Mouse (Mus musculus) cerebellum, postnatal 25 days (tissue): ENCODE measurements at regions not wholly inside any gene's neighbourhood (a gene's known extent, or its start where the extent isn't known, plus 50 kb on each side); places are given as distances from the start of the nearest gene placed in this dataset.

Source experiments
- DNase-seq, 2 experiments: peaks; one replicate each; pipeline ENCODE4 v3.0.0; 2021; ENCODE audit warnings: mixed read lengths in 2 of 2

DNA sequence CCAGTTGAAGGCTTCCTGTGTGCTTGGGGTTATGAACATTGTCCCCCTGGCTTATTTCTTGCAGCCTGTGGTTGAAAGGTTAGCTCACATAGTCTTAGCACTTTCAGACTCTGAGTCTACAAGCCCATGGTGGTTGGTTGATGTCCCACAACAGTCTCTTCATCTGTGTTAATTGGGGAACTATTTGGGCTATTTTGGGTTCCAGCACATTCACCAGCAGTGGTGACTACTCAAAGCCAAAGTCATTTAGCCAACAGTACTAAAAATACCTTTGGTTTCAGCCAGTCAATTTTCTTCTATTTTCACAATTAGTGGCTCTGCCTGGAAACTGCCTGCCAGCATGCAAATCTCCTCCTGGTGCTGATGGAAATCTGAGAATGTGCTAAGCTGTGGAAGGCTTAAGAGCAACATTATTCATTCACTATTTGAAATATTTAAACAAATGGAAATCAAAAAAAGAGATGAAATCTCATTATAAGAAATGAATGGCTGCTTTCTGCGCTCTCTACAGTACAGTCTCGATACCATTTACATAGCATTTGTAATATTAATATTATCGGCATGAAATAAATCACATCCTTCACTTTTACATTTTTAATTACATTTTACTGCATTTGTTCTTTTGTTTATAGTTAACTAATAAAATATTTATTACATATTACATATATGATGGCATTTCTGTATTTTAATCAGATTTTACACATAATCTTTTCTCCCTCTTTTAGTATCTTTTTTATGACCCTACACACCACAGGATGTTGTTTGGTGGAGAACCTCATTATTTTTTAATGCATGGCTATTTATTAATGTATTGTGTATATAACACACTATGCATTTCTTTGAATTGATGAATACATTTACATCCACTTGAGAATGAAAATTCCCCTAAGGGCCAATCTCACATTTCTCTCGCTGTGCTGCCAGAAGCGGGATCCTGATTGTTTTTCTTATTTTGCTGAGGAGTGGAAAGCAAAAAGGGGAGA lies 1023.5 kb downstream of the Car8 start:
- DNase-seq, result no peak

DNA sequence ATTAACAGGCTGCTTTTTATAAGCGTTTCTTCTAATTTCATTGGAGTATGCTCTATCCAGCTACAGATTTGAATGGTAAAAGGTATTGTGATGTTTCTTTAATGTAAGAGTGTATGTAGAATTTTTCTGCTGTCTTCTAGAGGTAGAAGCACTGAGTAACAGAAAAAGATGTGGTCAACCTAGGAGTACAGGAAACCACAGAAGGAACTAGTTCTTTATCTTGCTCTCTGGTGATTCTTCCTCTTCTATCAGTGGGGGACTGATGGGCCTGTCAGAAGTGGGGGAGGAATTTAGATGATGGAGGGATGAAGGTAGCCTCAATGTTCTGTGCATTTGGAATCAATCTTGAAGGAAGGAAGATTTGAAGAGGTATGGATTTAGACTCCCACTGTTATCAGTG lies 1031.9 kb downstream of the Car8 start:
- no peak for DNase-seq

DNA sequence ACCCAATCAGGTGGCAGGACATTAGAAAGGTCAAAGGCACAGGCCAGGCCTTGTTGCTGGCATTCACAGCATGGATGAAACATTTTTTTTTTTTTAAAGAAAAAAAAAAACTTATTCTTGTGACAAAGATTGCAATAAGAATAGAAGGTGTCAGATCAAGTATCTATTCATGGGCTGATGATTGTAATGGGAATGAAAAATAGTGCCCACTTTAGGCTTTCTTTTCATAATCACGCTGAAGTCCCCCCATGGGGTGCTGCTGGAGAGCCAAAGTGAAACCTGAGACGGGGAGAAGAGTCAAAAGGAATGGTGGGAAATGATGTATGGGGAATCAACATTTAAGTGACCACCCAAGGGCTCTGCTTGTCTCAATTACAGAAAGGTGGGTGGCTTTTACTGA lies 1037.0 kb downstream of the Car8 start:
- no peak for DNase-seq

DNA sequence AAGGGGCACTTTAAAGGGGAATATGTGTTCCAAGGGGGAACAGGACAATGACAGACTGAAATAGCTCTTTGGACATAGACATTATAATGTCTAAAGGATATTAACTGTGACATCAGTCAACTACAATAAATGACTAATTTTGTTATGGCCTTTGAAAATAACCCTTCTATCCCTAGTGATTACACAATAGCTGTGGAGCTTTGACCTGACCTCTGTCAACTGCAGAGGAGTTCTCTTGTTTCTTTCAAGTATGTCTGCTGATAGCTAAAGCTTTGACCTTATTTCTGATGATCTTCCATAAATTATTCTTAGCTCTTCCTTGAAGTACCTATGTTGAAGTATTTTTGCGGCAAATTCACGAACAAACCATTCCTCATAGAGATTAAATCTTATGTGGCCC lies 1038.9 kb downstream of the Car8 start:
- no peak for DNase-seq

DNA sequence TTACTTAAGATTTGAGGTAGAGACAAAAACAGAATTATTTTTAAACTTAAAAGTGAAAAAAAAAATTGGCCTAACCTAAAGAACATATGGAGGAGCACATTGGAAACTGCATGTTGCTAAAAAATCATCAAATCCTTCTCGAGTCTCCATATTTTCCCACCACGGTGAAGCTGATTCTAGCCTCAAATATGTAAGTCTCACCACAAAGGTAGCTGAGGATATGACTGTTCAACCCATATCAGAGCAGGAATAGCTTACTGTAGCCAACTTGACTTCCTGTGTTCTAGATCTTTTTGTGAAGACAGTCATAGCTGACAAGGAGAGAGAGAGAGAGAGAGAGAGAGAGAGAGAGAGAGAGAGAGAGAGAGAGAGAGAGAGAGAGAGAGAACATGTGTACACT lies 1039.8 kb downstream of the Car8 start:
- no peak for DNase-seq

DNA sequence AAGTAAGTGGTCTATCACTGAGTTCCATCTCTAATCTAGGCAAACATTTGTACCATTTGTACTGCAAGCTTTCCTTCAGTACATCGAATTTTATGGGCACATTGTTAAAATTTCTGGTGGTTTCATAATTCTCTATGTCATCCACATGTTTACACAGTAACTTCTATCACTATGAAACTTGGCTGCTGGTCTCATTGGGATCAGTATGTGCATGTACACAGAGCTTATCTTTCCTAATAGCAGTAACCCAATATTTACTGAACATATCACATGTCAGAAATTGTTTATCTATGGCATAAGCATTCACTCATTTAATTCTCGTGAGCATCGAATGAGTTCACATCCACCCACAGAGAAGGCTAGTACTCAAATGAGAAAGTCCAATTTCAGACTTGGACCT lies 1042.3 kb downstream of the Car8 start:
- DNase-seq, result no peak

DNA sequence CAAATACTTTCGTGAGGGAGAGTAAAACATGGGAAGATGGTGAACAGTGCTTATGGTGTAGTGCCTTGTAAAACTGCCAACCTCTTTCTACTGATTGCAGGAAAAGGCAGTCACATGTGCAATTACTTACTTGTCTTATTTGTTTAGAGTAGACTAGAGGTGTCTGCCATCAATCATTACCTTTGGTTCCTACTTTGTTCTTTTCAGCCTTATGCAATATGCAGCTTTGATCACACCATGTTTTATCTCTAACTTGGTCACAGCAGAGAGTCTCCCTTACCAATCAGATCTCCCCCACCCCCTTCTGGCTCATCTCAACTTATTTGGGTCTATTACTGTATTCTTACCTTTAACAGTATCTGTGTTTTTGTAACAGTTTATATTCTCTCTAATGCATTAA lies 1043.2 kb downstream of the Car8 start:
- no peak for DNase-seq

DNA sequence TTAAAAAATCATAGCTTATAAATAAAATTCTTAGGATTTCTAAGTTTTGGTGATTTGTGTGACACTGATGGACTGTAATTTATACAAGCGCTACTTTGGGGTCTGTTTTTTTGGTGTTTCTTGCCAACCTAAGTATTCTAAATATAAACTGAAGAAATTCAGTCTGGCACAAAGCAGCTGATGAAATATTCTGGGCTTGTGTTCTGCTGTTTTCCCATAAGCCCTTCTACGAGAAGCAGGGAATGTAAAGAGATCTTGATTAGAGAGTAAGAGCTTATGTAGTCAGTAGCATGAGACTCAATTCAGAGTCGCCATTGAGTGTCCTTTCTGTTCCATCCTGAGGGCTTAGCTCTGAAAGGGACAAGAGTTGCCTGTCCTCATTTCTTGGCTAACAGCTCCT lies 1046.9 kb downstream of the Car8 start:
- DNase-seq, result no peak

DNA sequence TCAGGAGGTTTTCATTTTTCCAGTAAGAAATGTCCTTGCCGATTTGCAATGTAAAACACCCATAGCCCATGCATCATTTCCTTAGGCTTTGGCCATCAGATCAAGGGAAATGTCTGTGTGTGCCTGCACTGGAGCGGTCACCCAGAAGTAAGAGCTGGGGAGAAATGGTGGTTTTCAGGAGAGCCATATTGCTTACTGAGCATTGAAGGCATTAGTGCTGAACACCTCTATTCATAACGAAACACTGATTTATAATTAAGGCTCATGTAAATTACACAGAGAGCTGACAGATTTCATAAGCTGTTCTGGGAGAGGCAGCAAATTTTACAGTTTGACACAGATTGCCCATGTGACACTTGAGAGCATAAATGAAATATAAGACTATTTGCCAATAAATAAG lies 1047.6 kb downstream of the Car8 start:
- DNase-seq, result no peak

DNA sequence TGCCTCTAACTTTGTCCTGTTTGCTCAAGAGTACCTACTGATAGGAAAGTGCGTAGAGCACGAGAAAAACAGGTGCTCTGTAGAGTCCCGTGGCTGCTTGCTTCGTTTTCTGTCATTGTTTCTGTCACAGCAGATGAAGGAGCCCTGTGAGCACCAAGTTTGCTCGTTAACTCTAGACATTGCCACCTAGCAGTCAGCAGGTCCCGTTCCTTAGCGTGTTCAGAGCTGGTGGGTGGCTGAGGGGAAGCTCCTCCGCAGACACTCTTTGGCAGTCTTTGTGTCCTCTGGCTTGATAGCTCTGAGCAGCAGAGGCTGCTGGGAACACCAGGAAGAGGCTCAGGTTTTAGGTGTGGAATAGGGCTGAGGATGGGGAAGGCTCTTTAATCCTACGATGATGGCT lies 1063.8 kb downstream of the Car8 start:
- DNase-seq, result peak in 1 of 2 experiments; percentile 2

DNA sequence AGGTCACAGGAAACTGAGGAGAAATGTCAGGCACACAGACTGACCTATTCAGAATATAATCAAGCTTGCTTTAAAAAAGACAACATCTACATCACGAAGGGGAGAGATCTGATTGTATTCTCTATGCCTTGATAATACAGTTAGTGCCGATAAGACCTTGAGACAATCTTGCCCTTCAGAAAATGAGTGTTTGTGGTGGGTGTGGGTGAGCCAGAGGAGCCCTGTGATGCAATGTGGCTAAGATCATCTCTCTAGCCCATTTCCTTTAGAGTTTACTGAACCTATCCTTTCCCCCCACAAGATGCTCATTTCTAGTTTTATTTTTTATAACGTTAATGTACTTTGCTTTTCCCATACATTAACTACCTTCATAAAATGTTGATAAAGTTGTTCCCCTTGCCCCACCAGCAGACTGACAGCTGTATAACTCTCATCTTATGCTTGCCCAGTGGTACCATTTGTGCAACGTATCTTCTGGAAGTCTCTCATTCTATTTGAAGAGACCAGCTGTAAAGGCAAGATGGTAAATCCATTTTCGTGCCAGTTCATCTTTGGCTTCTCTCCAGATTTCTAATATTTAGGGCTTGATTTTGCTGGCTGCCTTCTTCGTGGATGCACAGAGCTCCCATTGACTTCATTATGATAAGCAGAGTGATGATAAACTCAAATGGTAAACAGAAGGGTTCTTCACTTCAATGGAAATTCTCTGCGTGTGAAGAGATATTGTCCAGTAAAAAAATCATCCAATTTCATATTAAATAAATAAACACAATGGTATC lies 1066.1 kb downstream of the Car8 start:
- no peak for DNase-seq

DNA sequence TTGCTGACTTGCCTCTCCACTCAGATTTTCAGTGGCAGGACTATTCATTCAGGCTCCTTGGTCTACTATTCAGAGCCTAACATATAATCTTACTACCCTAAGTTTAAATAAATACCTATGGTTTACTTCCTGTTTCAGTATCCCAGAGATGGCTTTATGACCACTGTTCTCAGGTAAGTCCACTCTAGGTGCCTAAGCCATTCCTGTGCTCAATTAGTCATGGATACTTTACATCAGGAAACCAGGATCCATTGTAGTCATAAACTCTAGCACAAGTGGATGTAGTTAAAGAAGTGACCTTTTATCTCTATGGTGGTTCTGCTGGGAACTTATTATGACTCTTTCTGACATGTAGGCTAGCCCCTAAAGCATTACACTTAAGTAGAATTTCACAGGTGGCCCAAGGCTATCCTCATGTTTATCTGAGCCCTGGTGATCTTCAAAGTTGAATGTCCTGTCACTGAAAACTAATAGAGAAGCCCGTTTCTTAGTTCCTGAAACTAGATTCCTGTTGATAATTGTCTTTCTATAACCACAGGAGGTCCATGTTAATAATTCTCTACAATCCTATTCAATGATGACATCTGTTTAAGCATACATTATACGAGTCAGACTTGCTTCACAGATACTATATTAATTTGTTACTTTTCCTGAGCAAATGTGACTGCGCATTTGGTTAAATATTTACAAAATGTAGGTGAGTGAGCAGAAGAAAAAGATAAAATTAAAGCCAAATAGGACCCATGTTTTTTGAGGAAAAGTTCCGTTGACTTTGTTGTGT lies 1067.0 kb downstream of the Car8 start:
- DNase-seq, result no peak

DNA sequence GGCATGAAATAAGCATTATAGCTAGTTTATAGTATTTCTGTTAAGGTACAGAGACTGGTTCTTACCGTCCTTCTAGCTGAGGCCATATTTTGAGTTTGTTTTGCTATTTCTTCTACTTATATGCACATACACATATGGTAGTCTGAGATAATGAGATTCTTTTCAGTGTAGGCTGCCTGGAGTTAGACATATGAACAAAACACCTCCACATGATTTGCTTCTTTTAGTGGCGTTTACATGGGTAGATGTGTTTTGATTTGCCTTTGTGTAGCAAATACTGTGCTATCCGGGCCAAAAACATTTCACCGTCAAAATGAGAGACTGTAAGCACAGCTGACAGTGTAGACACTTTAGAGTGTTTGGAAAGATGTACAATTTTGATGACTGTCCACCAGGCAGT lies 1077.4 kb downstream of the Car8 start:
- no peak for DNase-seq

DNA sequence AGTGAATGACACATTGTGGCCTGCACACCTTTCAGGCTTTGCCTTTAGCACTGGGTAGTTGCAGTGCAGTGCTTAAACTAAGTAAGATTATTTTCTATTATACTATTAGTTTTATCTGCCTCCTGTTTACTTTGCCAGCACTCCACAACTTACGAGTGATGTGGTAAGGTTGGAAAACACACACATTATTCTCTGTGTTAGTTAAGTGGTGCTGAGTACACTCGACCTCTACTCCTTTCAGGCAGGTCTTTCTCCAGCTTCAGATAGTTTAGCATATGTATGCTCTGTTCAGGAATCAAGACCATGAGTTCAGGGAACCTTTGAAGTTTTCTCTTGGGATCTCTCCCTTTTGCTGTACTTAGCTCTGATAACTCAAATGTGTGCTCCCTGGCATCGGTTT lies 1081.0 kb downstream of the Car8 start:
- no peak for DNase-seq

DNA sequence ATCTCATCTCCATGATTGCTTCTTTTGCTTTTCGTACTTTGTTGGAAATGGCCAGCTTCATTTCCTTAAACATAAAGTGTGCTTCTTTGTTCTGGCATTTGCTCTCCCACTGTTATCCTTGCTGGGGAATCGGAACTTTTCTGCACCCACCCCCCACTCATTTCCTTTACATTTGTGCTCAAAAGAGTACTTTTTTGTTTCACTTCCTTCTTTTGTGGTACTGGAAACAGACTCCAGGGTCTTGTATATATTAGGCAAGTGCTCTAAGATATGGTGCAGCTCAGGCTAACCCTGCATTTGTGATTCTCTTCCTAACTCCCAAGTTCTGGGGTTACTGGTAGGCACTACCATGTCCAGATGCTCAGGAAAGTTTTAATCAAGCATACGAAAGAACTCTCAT lies 1084.6 kb downstream of the Car8 start:
- DNase-seq, result no peak

DNA sequence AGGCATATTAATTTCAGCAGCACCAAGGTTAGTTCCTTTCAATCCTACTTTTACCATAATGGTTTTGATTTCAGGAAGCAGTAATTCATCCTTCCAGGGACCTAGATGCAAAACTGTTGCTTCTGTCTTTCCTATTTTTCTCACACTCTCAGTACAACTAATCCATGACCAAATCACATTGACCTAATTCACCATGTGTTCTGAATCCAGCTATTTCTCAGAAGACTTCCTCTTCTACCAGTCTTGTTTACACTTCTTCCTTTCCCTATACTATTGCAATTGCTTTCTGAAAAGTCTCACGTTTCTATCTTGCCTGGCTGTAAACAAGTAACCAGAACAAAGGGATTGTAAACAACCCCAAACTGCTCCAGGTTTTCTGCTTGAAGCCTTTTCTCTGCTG lies 1085.0 kb downstream of the Car8 start:
- no peak for DNase-seq

DNA sequence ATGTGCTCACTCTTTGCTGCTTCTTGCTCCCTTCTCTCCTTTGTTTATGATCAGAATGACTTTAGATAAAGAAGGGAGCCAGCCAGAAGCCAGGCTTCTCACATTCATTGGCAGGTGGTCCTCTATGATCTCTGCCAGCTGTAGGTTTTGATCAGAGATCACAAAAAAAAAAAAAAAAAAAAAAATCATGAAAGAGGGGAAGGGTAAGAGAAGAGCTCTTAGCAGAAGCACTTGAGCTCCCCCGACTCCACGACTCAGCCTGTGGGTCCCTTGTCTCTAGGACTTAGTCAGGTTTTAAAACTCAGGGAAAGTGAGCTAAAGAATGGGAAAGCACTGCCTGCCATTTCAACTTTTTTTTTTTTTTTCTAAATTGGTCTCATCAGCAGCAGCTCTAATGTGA lies 1093.1 kb downstream of the Car8 start:
- no peak for DNase-seq

DNA sequence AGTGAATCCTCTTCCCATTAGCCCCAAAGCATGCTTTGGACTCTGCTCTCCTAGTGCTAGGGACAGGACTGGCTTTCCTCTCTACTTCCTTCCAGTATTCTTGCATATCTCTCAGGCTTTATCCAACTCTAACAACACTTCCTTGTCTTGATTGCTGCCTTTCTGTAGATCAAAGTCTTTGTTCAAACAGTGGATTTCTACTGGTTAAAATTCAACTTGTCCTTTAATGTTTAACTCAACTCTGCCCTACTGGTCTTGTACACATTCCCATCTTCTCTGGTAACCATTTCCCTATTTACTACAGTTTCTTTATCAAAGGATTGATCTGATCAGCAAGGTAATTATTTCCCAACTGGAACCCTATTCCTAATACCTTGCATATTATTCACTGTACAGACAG lies 1094.6 kb downstream of the Car8 start:
- DNase-seq, result no peak

DNA sequence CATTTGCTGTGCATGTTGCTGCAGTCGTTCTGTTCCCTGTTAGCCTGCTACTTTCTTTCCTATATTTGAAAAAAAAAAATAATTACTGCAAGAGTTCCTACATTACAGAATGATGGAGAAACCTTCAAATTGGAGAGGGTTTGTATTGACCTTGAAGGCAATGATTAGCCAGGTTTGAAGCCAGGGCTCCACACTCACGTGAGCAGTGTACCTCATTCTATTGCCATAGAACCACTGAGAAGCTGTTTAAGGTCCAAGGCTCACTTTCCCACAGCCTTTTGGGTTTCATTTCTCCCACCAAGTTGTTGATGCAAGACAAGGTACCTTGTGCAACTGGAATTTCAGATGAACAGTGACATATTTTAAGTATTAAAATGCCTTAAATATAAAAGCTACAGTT lies 1095.2 kb downstream of the Car8 start:
- DNase-seq, result no peak

DNA sequence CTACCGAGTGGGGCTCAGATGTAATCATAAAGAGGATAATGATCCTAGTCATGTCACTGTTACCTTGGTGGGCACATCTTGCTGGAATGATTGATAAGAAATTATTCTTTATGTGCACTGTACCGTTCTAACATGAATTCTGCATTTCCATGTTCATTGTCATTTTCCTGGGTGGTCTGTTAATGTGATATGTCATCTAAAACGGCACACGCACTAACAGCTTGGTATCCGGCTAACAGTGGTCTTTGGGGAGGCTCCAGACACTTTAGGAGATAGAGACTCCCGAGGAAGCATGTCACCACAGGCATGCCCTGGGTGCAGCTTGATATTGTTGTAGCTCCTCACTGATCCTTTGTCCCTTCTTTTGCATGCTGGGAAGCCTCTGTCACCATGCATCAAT lies 1096.1 kb downstream of the Car8 start:
- DNase-seq, result no peak

DNA sequence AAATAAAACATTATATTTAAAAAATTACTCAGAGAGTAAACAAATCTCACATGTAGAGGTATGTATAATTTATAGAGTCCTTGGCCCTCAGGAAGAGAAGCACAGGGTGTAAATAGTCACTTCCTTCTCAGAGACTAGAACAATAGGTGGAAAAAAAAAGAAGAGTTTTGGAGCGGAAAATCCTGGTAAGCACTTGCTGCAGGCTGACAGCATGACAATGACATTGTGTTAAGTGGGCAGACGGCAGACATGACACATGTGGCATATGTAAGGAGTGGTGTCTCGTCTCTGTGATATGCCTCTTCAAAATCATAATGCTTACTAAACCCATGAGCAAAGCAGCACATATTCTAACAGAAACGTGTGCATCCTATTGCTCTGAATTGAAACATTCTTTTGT lies 1126.7 kb downstream of the Car8 start:
- no peak for DNase-seq

DNA sequence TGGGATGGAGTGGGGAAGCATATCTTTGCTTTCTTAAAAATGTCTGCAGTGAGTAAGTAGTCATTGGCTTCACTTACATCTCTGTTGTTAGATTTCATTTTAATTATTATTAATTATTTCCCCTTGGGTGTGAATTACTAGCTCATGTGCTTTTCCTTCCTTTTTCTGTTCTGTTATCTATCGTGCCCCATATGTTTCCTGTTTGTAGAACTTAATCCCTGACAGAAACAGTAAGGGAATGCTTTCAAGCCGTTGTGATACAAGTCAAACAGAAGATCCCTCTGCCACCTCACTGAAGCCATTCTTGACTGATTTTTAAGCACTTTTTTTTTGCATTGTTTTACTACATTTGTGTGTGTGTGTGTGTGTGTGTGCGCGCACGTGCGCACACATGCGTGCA lies 1145.9 kb downstream of the Car8 start:
- no peak for DNase-seq

DNA sequence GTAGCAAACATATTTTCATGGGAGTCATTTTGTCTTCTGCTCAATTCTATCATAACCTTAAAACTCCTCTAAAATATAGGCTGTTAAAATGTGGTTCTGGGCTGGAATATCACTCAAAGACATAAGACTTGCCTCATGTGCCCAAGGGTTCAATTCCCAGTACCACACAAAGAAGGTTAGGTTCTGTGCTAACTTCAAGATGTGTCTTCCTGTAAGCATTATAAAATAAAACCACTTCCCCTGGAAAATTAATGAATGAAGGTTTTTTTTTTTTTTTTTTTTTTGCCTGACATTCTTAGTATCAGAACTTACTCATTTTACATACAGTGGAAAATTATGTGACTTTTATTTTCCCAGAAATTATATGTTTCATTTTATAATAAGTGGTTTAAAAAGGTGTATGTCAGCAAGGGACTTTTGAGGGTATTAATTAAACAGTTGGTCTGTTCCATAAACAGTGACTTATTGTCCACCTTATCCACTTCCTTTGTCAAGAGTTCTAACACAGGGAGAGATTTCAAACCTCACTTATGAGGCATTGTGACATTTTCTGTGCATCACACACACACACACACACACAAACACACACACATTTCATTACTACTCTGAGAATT lies 1147.5 kb downstream of the Car8 start:
- no peak for DNase-seq
